Mouse (Mus musculus) heart, postnatal 0 days (tissue): ENCODE results near the gene Gm20696. TPM values are rescaled to one million over a fixed set of nuclear protein-coding genes. Genes with fewer than 3 reads are reported as not detected.

Experiments
- ATAC-seq: fragments of 200-750 bp; cut with Nextera tagmentation; 2 replicates; pipeline ENCODE4 v1.8.0; 2017; ENCODE audit warnings: low read depth, moderate number of reproducible peaks, moderate library complexity; ENCODE audit not compliant: insufficient read depth
- DNase-seq: peaks from one replicate; pipeline ENCODE4 v3.0.0-alpha.2; 2016; ENCODE audit warnings: low spot score
- H3K27ac ChIP-seq: fragments of 300-500 bp; sonication (generic); 2 replicates; pipeline ENCODE4 v1.5.1; 2014; ENCODE audit warnings: low read depth, mild to moderate bottlenecking
- H3K27me3 ChIP-seq: fragments of 300-500 bp; sonication (generic); 2 replicates; pipeline ENCODE4 v1.6.1; 2014; ENCODE audit warnings: low read length, mixed read lengths; ENCODE audit not compliant: control insufficient read depth, insufficient read depth
- H3K36me3 ChIP-seq: fragments of 300-500 bp; sonication (generic); replicated peaks from 2 replicates; pipeline ENCODE4 v1.6.1; 2014; ENCODE audit warnings: low read length, mixed read lengths; ENCODE audit not compliant: control insufficient read depth, insufficient read depth
- H3K4me1 ChIP-seq: fragments of 300-500 bp; sonication (generic); 2 replicates; pipeline ENCODE4 v1.6.1; 2014; ENCODE audit warnings: antibody characterized with exemption; ENCODE audit not compliant: control insufficient read depth, insufficient read depth
- H3K4me2 ChIP-seq: fragments of 300-500 bp; sonication (generic); 2 replicates; pipeline ENCODE4 v1.6.1; 2014; ENCODE audit warnings: low read depth, mild to moderate bottlenecking, low read length, moderate library complexity
- H3K4me3 ChIP-seq: fragments of 300-500 bp; sonication (generic); 2 replicates; pipeline ENCODE4 v1.5.1; 2014; ENCODE audit warnings: low read depth, low read length
- H3K9ac ChIP-seq: fragments of 300-500 bp; sonication (generic); replicated peaks from 2 replicates; pipeline ENCODE4 v1.6.1; 2014; ENCODE audit warnings: low read depth, low read length, mixed read lengths
- H3K9me3 ChIP-seq: fragments of 300-500 bp; sonication (generic); replicated peaks from 2 replicates; pipeline ENCODE4 v1.6.1; 2016; ENCODE audit warnings: low read length; ENCODE audit not compliant: control insufficient read depth
- CTCF ChIP-seq: IDR thresholded peaks from 2 replicates; pipeline ENCODE4 v1.5.1; 2016; ENCODE audit warnings: antibody characterized with exemption, control low read depth, low read depth
- EP300 ChIP-seq: IDR thresholded peaks from 2 replicates; pipeline ENCODE4 v1.6.1; 2016; ENCODE audit warnings: antibody characterized with exemption, low read depth
- WGBS: fragments of 180-500 bp; shearing (Covaris S2); extraction: QIAGEN DNeasy Blood & Tissue Kit; methylation state at CpG from one replicate; pipeline ENCODE4 v1.1.7; 2014; 5-methylcytosine and 5-hydroxymethylcytosine counted together
- polyA plus RNA-seq: library from polyadenylated mRNA; unstranded; fragments of >200 nt; fragmentation: Nextera tagmentation; extraction: Ambion mirVana; gene quantifications from 2 replicates; pipeline ENCODE4 v1.2.1, GENCODE M21; 2015
- total RNA-seq: library from RNA; depleted of rRNA; stranded (reverse); fragments of >200 nt; gene quantifications from 2 replicates; pipeline ENCODE4 v1.2.3, GENCODE M21; 2014; ENCODE audit warnings: low replicate concordance

The Gm20696 gene
- total and polyA plus RNA-seq, 2 experiments from 2014 or later, result 0.95 to 2.0 TPM

DNA sequence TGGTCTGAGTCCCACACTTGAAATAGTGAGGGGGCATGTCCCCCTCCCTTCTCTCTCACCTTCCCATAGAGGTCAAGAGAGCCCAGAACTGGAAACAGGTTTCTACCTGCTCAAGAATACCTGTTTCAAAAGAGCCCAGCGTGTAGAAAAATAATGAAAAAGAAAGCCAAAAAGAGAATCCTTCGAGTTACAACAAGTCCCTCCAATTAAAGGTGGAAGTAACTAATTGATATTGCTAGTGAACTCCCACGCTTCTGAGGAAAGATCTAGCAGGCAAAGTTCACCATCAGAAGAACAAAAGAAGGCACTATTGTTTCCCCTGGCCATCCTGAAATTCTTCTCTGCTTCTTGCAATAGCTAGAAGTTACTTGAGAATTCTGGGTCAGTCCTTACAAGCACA is 297.4 kb downstream of the Gm20696 start:
- Histone ChIP-seq H3K4me3 (no peak overlapping the region), H3K9me3 (no peaks in the 10 kb centered on the region), H3K36me3 (0 out of 2 replicates have a peak, but pooled peaks cover 7% of the 10 kb centered on the region), H3K9ac (no peak overlapping the region), H3K27ac (no peak overlapping the region), H3K4me2 (no peak overlapping the region), H3K4me1 (peaks cover 8% of the 10 kb centered on the region; the same call in 1 of the 2 replicates), H3K27me3 (no peaks in the 10 kb centered on the region)
- ATAC-seq (no peak), DNase-seq (no peak)
- TF ChIP-seq CTCF, result no peak
- no peak for TF ChIP-seq EP300
- 85% methylated on average over 3 of the region's 3 CpGs for WGBS

- TF ChIP-seq EP300 (no peak), CTCF (no peak)
- peaks cover 8% of the 10 kb centered on the region; the same call in 1 of the 2 replicates for H3K4me1 ChIP-seq
- H3K36me3 ChIP-seq, result 0 out of 2 replicates have a peak, but pooled peaks cover 7% of the 10 kb centered on the region
- ATAC-seq (no peak), DNase-seq (no peak)
- no peak overlapping the region for H3K4me2 ChIP-seq
- WGBS, result 61% methylated on average over 4 of the region's 4 CpGs
- H3K4me3 ChIP-seq, result no peak overlapping the region
- H3K9ac ChIP-seq, result no peak overlapping the region
- no peaks in the 10 kb centered on the region for H3K9me3 ChIP-seq
- no peak overlapping the region for H3K27ac ChIP-seq
- H3K27me3 ChIP-seq, result no peaks in the 10 kb centered on the region
These were observed 298.4 kb downstream of the Gm20696 start for GRCm38 (mm10) chr6:99368118-99368753.

DNA sequence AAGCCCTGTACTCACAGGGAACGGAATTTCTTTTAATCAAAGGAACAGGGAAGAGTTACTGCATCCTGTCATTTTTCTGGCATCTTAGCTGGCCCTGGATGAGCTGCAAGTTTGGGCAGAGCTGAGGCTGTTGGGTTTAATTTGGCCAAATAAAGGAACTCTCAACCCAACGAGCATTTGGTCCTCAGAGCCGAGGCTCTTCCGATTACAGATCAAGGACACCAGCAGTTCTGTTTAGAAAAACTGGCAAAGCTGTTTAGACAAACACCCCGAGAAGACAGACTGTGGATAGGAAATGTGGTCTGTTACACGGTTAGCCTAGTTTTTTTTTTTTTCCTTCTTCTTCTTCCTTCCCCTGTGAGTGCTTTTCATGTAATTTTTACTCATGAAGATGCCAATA is 302.1 kb downstream of the Gm20696 start:
- no peak for DNase-seq
- TF ChIP-seq EP300 (no peak), CTCF (no peak)
- Histone ChIP-seq H3K4me1 (peaks cover 7% of the 10 kb centered on the region), H3K9me3 (no peaks in the 10 kb centered on the region), H3K36me3 (0 out of 2 replicates have a peak, but pooled peaks cover 3% of the 10 kb centered on the region), H3K4me3 (no peak overlapping the region), H3K27me3 (no peaks in the 10 kb centered on the region), H3K27ac (no peak overlapping the region), H3K4me2 (no peak overlapping the region), H3K9ac (no peak overlapping the region)
- WGBS, result 56% methylated on average over 6 of the region's 6 CpGs
- no peak for ATAC-seq

DNA sequence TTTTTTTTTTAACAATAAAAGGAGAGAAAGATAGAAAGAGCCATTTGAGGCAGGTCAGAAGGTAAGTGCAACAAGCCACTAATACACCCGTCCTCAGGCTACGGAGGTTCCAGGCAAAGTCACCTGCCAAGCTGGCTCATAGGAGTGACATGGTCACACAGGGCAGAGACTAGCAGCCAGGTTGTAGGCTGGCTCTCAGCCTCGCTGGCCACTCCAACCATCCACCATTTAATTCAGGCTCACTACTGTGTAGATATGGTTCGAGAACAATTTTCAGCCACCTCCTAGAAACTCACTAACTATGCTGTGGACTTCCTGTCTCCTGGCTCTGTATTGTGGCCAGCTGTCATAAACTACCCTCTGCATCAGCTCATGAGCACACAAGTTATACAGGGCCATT is 306.0 kb downstream of the Gm20696 start:
- Histone ChIP-seq H3K4me1 (peaks cover 20% of the 10 kb centered on the region), H3K9me3 (no peaks in the 10 kb centered on the region), H3K4me3 (no peak overlapping the region), H3K4me2 (no peak overlapping the region), H3K27ac (peak overlapping the region; percentile 70; the same call in 1 of the 2 replicates), H3K27me3 (no peaks in the 10 kb centered on the region), H3K9ac (no peak overlapping the region), H3K36me3 (no peaks in the 10 kb centered on the region)
- WGBS, result 61% methylated on average over 4 of the region's 4 CpGs
- TF ChIP-seq EP300, result no peak
- TF ChIP-seq CTCF, result no peak
- ATAC-seq (no peak), DNase-seq (no peak)

GRCm38 (mm10) chr6:99359765-99360499 is 306.7 kb downstream of the Gm20696 start:
- DNase-seq, result peak; percentile 64
- 39% methylated on average over 6 of the region's 6 CpGs for WGBS

More at GRCm38 (mm10) chr6:99359765-99360499, 306.7 kb downstream of the Gm20696 start:
- Histone ChIP-seq H3K27ac (peak overlapping the region; percentile 70), H3K4me3 (no peak overlapping the region), H3K4me2 (no peak overlapping the region), H3K9me3 (no peaks in the 10 kb centered on the region), H3K9ac (no peak overlapping the region), H3K27me3 (no peaks in the 10 kb centered on the region), H3K4me1 (peaks cover 27% of the 10 kb centered on the region), H3K36me3 (no peaks in the 10 kb centered on the region)
- peak; percentile 60 for ATAC-seq
- TF ChIP-seq CTCF, result no peak
- no peak for TF ChIP-seq EP300
